Mouse (Mus musculus) layer of hippocampus, adult 9-11 months (tissue): Measurements from ENCODE around the gene Fthl17d.
A peak's percentile ranks its signal among the peaks of the same experiment; 100 is the strongest.
"Not testable (repeated sequence)": the region's sequence is repeated elsewhere in the genome, so short reads cannot be mapped to it uniquely, and the experiment has no call there.

Source experiments
- DNase-seq: peaks from one replicate; pipeline ENCODE4 v3.0.0; 2022

The Fthl17d gene

DNA sequence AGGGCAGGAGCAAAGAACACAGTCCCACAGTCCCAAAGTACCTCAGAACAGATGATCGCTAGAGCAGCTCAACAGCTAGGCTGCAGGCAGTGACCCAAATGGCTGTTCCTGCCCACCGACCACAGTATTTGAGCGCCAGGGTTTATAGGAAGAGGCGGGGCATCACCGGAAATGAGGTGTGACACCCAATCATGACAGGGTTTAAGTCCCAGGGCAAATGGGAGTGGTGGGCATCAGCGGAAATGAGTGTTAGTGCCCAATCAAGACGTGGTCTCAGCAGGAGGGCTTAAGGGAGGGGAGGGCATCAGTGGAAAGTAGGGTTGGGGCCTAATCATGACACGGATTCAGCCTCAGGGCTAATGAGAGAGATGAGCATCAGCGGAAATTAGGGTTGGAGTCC, at the start of gene Fthl17d:
Gene Fthl17d (minus strand): TSS at position 101 of the 400 bp plus-strand sequence.
- DNase-seq, result not testable (repeated sequence)

DNA sequence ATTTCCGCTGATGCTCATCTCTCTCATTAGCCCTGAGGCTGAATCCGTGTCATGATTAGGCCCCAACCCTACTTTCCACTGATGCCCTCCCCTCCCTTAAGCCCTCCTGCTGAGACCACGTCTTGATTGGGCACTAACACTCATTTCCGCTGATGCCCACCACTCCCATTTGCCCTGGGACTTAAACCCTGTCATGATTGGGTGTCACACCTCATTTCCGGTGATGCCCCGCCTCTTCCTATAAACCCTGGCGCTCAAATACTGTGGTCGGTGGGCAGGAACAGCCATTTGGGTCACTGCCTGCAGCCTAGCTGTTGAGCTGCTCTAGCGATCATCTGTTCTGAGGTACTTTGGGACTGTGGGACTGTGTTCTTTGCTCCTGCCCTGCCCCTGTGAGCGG, 46.6 kb upstream of the Fthl17d start, which contains the start of gene Fthl17e:
Gene Fthl17e (plus strand): TSS at position 301 of the 400 bp plus-strand sequence.
- not testable (repeated sequence) for DNase-seq

DNA sequence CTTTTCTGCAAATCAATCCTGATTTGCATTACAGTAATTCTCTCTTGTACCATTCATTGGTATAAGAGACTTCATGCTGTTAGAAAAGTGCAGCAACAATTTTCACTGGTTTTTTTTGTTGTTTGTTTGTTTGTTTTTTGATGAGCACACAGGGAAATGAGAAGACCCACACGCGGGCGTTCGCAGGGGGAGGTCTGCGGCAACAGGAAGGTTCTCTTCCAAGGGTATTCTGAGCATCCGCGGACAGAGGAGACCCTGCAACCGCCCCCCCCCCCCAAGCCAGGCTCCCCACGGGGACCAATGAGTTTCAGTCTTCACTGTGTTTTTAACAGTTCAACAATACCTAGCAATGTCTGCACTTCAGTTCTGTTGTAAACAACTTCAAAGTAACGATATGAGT, 32.9 kb upstream of the Fthl17d start:
- DNase-seq, result no peak

DNA sequence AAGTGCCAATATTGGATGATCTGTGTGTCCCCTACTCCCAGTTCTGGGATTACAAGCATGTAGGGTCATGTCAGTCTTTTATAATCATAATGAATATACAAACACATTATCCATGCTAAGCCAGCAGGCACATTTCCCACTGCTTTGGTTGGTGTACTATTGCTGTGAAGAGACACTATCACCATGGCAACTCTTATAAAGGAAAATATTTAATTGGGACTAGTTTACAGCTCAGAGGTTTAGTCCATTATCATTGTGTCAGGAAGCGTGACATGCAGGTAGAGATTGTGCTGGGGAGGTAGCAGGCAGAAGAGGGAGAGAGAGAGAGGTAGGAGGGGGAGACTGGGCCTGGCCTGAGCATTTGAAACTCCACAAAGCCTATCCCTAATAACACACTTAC, 29.5 kb upstream of the Fthl17d start:
- DNase-seq, result no peak

DNA sequence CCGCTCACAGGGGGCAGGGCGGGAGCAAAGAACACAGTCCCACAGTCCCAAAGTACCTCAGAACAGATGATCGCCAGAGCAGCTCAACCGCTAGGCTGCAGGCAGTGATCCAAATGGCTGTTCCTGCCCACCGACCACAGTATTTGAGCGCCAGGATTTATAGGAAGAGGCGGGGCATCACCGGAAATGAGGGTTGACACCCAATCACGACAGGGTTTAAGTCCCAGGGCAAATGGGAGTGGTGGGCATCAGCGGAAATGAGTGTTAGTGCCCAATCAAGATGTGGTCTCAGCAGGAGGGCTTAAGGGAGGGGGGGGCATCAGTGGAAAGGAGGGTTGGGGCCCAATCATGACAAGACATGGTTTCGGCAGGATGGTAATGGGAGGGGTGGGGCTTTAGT, 10.1 kb downstream of the Fthl17d start, which contains the start of gene Fthl17c:
Gene Fthl17c (minus strand): TSS at position 101 of the 400 bp plus-strand sequence.
- DNase-seq, result not testable (repeated sequence)

DNA sequence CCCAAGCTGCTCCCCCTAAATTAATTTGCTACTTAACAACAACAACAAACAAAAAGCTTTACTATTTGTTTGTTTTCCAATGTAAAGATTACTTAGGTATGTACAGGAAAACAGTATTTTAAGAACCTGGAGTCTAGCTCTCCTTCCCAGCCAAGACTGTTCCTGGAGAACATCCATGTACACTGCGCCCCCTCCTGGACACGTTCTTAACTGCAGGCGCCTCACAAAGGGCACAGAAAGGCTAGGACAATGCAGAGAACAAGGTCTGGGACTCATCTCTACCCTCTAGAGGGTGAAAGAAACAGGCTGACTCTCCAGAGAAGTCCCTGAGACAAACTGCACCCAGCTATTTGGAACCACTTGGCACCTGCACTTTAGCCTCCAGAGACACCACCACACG, 21.9 kb downstream of the Fthl17d start:
- DNase-seq, result not testable (repeated sequence)

DNA sequence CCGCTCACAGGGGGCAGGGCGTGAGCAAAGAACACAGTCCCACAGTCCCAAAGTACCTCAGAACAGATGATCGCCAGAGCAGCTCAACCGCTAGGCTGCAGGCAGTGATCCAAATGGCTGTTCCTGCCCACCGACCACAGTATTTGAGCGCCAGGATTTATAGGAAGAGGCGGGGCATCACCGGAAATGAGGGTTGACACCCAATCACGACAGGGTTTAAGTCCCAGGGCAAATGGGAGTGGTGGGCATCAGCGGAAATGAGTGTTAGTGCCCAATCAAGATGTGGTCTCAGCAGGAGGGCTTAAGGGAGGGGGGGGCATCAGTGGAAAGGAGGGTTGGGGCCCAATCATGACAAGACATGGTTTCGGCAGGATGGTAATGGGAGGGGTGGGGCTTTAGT, 23.7 kb downstream of the Fthl17d start, which contains the start of gene Fthl17b:
Gene Fthl17b (minus strand): TSS at position 101 of the 400 bp plus-strand sequence.
- not testable (repeated sequence) for DNase-seq

DNA sequence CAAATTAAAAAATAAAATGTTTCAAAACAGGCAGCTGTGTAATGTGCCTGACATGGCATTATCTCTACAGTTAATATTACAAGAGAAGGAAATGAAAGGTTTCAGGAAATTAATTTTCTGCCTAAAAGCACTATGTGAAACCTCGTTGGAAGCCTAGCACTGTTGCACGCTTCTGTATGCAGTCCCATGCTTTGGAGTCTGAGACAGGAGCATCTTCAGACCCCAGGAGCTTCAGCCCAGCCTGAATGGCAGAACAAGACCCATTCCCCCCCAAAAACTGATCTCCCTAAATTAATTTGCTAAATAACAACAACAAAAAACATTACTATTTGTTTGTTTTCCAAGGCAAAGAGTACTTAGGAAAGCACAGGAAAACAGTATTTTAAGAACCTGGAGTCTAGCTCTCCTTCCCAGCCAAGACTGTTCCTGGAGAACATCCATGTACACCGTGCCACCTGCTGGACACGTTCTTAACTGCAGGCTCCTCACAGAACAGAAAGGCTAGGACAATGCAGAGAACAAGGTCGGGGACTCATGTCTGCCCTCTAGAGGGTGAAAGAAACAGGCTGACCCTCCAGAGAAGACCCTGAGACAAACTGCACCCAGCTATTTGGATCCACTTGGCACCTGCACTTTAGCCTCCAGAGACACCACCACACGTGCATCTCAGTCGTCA, 38.3 kb downstream of the Fthl17d start:
- peak; percentile 71 for DNase-seq

DNA sequence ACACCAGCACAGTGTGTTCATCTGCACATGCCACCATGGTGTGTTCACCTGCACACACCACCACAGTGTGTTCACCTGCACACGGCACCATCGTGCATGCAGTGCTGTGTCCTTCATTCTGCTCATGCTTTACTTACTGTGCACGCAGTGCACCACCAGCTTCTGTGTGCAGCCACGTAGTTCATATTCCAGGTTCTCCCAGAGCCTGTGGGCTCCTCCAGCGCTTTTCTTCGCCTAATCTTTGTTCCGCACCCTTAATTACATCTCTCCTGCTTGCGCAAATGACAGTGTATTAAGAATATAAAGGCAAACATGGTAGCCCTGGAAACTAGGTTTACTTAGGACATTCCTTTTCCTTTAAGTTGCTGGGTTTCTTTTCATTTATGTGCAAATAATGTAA, 42.5 kb downstream of the Fthl17d start:
- no peak for DNase-seq
